Mouse (Mus musculus) layer of hippocampus, adult 2 months (tissue): ENCODE data around the gene Tcte2. TPM values are rescaled to one million over a fixed set of nuclear protein-coding genes. Genes with fewer than 3 reads are reported as not detected.
"Not testable (repeated sequence)": the region's sequence is repeated elsewhere in the genome, so short reads cannot be mapped to it uniquely, and the experiment has no call there.

Experiments
- DNase-seq, 2 experiments: peaks; one replicate each; pipeline ENCODE4 v3.0.0; 2022; ENCODE audit warnings: low spot score in 2 of 2
- H3K27ac ChIP-seq: fragments of 200-600 bp; 2 replicates; pipeline ENCODE4 v1.8.1; 2022
- H3K4me3 ChIP-seq: fragments of 200-600 bp; 2 replicates; pipeline ENCODE4 v1.8.1; 2022; ENCODE audit warnings: mild to moderate bottlenecking
- CTCF ChIP-seq: fragments of 200-600 bp; conservative IDR thresholded peaks from 2 replicates; pipeline ENCODE4 v1.8.1; 2022; ENCODE audit warnings: antibody characterized with exemption, mild to moderate bottlenecking, moderate library complexity
- long read RNA-seq, 2 experiments: library from polyadenylated mRNA; stranded (forward); transcript quantifications; one replicate each; pipeline ENCODE4 v2.0.0; 2021; ENCODE audit warnings: borderline mapping rate in 2 of 2
- total RNA-seq, 2 experiments: library from RNA; stranded (reverse); gene quantifications; 2 replicates each; pipeline ENCODE4 v1.2.3; 2021

Tcte2 gene
- 10 to 100 TPM; 18.4 to 22.1 TPM for total RNA-seq
- long read RNA-seq, experiment 1, partial matches to known transcripts, result 0 of 6 reads
- long read RNA-seq, experiment 1, other reads (novel, unspliced or antisense), result 5 of 6 reads
- long read RNA-seq, experiment 2, partial matches to known transcripts, result 0 of 8 reads
- long read RNA-seq, experiment 2, other reads (novel, unspliced or antisense), result 4 of 8 reads

DNA sequence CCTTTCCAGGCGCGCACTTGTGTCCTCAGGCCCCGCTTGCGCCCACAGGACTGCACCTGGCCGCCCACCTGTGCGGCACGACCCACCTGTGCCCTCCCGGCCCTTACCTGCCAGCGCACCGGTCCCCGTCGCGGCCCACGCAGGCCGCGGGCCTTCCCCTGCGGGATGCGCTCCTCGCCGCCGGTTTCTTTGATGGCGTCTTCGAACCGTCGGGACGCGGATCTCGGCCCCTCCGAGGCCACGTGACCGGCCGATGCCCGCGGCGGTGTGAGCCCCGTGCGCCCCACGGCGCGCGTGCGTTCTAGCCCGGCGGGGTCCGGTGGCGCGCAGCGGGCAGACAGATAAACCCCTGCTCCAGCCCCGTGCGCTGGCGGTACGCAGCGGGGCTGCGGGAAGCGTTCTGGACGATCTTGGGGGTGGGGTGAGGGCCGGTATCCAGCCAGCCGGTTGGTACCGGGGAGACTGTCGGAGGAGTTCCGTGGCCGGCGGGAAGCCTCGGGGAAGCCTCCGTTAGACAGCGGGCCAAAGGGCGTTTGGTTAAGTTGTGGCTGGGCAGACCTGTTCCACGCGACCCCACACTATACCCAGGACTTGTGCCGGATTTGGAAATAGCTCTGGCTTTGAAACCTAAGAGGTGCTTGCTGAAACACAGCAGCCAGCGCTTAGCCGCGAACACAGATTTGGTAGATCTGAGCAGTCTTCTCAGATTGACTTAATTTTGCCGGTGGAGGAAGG lies at the start of gene Tcte2:
Tcte2 (minus strand) TSS at position 647 of the 735 bp plus-strand sequence.
- Histone ChIP-seq H3K4me3 (peak within 1 kb of the TSS; percentile 98), H3K27ac (peak within 1 kb of the TSS; percentile 87)
- DNase-seq, result peak in 1 of 2 experiments; percentile 38
- TF ChIP-seq CTCF, result no peak

DNA sequence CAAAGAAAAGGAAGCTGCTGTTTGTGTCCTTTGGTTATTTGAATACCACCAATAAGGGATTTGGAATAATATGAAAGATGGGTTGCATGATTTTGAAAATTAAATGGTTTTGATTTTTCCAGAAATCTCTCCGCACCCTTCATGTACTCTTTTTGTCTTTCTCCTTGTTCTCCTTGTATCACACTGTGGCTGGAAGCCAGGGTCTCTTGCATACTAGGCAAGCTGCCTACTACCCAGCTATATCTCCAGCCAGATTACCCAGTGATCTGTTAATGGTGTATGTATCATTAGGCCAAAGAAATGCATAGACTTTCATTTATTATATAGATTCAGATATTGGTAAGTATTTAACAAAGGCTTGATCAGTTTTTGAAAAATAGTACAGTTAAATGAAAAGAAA lies 44.4 kb upstream of the Tcte2 start:
- Histone ChIP-seq H3K27ac (no peak overlapping the region), H3K4me3 (no peak overlapping the region)
- DNase-seq, result no peak
- no peak for TF ChIP-seq CTCF

- no peak for DNase-seq
- no peak for TF ChIP-seq CTCF
- Histone ChIP-seq H3K4me3 (no peak overlapping the region), H3K27ac (no peak overlapping the region)
These were observed 41.3 kb upstream of the Tcte2 start for GRCm38 (mm10) chr17:13802836-13803408.

DNA sequence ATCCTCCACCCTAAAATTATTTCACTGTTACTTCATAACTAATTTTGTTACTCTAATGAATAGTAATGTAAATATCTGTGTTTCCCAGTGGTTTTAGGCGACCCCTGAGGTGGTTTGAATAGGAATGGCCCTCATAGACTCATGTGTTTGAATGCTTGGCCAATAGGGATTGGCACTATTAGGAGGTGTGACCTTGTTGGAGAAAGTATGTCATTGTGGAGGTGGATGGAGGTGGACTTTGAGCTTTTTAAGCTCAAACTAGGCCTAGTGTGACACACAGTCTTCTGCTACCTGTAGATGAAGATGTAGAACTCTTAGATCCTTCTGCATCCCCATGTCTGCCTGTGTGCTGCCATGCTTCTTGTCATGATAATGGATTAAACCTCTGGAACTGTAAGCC lies 36.1 kb upstream of the Tcte2 start:
- no peak for DNase-seq
- no peak overlapping the region for H3K4me3 ChIP-seq
- H3K27ac ChIP-seq, result no peak overlapping the region
- no peak for TF ChIP-seq CTCF

GRCm38 (mm10) chr17:13790033-13790432 lies 28.4 kb upstream of the Tcte2 start:
- H3K4me3 ChIP-seq, H3K27ac ChIP-seq, DNase-seq: not testable (repeated sequence)

- no peak for TF ChIP-seq CTCF
- Histone ChIP-seq H3K4me3 (no peak overlapping the region), H3K27ac (no peak overlapping the region)
- no peak for DNase-seq
These were observed 21.8 kb upstream of the Tcte2 start for GRCm38 (mm10) chr17:13783469-13783868.

GRCm38 (mm10) chr17:13781948-13782347 lies 20.3 kb upstream of the Tcte2 start:
- H3K27ac ChIP-seq, result no peak overlapping the region

GRCm38 (mm10) chr17:13778865-13779264 lies 17.2 kb upstream of the Tcte2 start:
- no peak for TF ChIP-seq CTCF
- no peak overlapping the region for H3K27ac ChIP-seq
- no peak overlapping the region for H3K4me3 ChIP-seq
- DNase-seq, result no peak

More at GRCm38 (mm10) chr17:13781948-13782347, 20.3 kb upstream of the Tcte2 start:
- H3K4me3 ChIP-seq, result no peak overlapping the region
- DNase-seq, result no peak
- TF ChIP-seq CTCF, result no peak

DNA sequence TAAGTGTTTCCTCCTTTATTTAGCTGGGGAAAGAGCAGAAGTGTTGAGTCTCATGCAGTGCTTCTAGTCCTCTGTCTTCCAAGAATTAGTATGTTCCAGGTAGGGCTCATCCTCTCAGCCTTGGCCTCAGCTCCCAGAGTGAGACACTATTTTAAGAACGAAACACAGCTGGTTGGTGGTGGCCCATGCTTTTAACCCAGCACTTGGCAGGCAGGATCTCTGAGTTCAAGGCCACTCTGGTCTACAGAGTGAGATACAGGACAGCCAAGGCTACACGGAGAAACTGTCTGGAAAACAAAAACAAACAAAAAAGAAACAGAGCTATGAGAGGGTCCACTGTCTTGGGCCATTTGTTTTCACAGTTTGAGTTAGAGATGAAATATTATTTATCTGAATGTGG lies 16.1 kb upstream of the Tcte2 start:
- H3K4me3 ChIP-seq, result no peak overlapping the region
- no peak for TF ChIP-seq CTCF
- H3K27ac ChIP-seq, result no peak overlapping the region
- no peak for DNase-seq

DNA sequence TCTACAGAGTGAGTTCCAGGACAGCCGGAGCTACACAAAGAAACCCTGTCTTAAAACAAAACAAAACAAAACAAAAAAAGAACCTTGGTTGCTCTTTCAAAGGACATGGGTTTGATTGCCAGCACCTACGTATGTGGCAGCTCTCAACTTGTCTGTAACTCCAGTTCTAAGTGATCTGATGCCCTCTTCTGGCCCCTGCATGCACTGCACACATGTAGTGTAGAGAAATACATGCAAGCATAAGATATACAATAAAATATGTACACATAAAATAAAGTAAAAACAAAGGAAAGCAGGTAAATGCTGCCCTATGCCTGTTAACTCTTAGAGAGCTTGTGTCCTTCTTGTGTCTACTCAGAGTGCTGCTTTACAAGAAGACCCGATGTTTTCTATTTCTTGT lies 7.6 kb upstream of the Tcte2 start:
- no peak overlapping the region for H3K4me3 ChIP-seq
- H3K27ac ChIP-seq, result no peak overlapping the region
- DNase-seq, result no peak
- TF ChIP-seq CTCF, result peak; percentile 69

GRCm38 (mm10) chr17:13768531-13768930 lies 6.9 kb upstream of the Tcte2 start:
- Histone ChIP-seq H3K4me3 (no peak overlapping the region), H3K27ac (no peak overlapping the region)
- TF ChIP-seq CTCF, result no peak
- DNase-seq, result no peak

DNA sequence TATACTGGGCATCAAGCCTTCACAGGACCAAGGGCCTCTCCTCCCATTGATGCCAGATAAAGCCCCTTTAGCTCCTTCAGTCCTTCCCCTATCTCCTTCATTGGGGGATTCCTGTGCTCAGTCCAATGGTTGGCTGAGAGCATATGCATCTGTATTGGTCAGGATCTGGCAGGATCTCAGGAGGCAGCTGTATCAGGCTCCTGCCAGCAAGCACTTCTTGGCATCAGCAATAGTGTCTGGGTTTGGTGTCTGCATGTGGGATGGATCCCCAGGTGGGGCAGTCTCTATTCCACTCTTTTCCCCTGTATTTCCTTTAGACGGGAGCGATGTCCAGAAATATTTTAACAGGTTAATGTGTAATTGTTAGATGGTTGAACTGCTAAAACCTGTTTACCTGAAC lies 3.3 kb upstream of the Tcte2 start:
- DNase-seq, result not testable (repeated sequence)

GRCm38 (mm10) chr17:13763819-13764218 lies 2.2 kb upstream of the Tcte2 start:
- TF ChIP-seq CTCF, result no peak
- Histone ChIP-seq H3K4me3 (no peak overlapping the region), H3K27ac (no peak overlapping the region)
- no peak for DNase-seq

More for the DNA sequence above, 3.3 kb upstream of the Tcte2 start:
- H3K27ac ChIP-seq, H3K4me3 ChIP-seq: not testable (repeated sequence)
